Mouse (Mus musculus): ENCODE measurements around the gene D1Pas1.

Gene D1Pas1

DNA sequence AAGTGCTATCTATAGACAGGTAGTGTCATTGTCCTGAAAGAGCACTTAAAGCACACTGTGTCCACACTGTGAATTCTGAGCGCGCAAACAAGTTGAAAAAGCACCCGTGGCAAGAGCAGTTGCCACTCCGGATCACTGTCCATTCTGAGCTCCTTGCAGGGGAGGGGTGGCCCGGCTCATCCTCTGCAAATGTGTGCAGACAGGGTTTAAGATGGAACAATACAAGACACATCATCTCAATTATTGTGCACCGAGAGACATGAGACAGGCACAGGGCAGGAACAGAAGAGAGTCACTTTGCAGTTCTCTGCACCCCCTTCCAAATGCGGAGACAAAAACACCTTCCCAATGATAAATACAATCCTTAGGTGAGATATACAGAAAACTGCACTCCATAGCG is 19.3 kb downstream of the D1Pas1 start:
- no peak for DNase-seq (ENCODE audit: low read depth, low spot score)

- DNase-seq (ENCODE audit: low read depth, low spot score) = no peak
These were observed 21.1 kb downstream of the D1Pas1 start for GRCm38 (mm10) chr1:186988281-186988682.

DNA sequence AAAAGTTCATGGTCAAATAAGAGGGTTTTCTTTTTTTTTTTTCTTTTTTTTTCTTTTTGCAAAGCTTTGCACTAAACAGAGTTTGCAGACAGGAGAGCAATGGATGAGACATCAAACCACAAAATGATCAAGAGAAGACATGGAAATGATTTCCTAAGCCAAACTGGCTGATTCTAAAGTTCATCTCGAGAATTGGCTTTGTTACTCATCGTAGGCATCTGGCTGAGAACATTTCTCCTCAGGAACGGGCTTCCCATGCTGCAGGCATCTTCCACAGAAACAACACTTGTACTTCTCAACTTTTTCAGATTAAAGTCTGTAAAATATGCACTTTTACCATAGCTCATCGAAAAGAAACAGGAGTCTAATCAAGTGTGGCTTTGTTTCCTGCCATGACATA is 21.6 kb downstream of the D1Pas1 start:
- no peak for DNase-seq (ENCODE audit: low read depth, low spot score)

GRCm38 (mm10) chr1:186991473-186991872 is 24.3 kb downstream of the D1Pas1 start:
- no peak for DNase-seq (ENCODE audit: low read depth, low spot score)

GRCm38 (mm10) chr1:186992113-186992512 is 24.9 kb downstream of the D1Pas1 start:
- DNase-seq (ENCODE audit: low read depth, low spot score) = no peak

DNA sequence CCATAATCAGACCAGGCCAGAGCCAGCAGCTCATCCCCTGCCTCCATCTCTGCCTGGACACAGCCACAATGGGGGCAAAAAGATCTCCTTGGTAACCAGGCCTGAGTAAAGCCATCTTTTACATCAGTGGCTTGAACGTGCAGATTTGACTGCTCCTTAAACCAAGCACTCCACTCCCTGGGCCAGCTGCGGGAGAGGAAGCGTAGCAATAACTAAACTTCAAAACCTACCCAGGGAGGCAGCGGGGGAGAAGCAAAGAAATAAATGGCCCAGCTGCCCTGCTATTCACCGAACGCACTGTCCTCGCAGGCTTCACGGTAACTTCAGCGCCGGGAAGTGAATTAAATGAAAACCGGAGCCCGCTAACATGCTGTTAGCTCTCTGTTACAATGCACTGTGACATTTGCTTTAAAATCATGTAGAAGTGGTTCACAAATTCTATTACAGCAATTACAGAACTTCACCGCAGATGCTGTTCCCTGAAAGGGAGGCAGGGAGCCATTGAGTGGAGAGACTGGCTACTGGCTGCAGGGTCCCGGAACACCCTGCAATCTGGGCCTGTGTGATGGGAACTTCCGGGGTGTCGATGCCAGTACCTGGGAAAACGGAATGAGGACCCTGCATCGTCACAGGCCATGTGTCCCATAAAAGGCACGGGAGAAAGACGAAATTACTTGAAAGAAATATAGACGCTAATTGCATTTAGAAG is 30.5 kb downstream of the D1Pas1 start:
- DNase-seq (ENCODE audit: low read depth, low spot score) = no peak

GRCm38 (mm10) chr1:187003441-187003861 is 36.2 kb downstream of the D1Pas1 start:
- no peak for DNase-seq (ENCODE audit: low read depth, low spot score)

DNA sequence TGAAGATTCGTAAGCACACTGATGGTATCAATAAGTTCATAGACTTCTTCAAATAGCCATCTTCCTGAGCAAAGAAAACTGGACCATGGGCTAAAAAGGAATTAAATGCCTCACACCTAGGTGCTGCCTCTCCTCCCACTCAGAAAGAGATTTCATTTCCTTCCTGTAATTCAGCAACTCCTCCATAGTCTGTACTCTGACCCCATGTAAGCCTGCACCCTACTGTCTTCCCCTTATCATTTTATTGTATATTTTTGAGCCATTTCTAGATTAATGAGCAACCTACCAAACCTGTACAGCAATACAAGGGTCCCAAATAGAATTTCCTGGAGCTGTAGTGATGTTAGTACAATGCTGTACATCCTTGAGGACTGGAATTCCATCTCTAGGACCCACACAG is 37.1 kb downstream of the D1Pas1 start:
- no peak for DNase-seq (ENCODE audit: low read depth, low spot score)

DNA sequence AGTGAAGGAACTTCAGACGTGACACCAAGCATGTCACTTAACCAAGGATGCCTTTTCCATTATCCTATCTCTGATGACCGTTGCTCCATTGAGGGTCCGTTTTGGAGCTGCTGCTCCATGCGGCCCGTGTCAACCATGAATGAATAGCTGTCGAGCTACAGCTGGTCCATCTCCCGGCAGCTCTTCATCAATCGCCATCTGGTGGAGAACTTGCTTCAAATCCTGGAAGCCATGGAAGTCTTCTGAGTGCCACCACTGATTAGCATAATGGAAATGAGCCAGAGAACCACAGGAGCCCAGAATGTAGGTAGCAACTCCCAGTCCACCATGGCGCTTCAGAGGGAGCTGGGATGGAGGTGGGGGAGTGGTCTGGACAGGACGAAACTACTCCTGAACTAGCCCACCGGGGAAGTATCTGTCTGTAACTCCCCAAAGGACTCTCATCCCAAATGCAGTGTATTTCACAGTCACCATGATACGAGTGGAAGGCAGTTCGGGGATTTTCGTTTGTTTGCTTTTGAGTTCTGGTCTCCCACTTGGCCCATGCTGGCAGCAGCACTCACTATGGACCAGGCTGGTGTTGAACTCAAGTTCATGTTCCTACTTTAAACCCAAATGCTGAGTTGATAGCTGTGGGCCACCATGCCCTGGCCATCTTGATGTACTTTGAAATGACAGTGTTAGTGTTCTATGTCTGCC is 39.2 kb downstream of the D1Pas1 start:
- no peak for DNase-seq (ENCODE audit: low read depth, low spot score)

GRCm38 (mm10) chr1:187008236-187008635 is 41.0 kb downstream of the D1Pas1 start:
- no peak for DNase-seq (ENCODE audit: low read depth, low spot score)

DNA sequence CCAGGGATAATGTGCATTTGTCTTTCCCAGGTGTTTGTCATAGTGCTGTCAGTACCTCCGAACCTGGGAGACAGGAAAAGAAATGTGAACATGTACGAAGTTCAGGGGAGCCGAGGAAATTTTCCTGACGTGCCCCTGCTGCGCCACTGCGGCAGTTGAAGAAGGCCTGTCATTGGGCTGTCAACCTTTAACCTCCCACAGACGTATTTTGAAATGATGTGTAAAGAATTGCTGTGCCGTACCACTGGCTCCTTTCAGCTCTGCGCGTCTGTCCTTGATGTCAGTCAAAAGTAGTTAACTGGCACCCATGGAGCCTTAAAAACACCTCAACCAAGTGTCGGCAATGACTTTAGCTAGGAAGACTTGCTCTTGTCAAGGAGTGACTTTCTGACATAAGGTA is 42.9 kb downstream of the D1Pas1 start:
- no peak for DNase-seq (ENCODE audit: low read depth, low spot score)

GRCm38 (mm10) chr1:187011601-187012000 is 44.4 kb downstream of the D1Pas1 start:
- DNase-seq (ENCODE audit: low read depth, low spot score) = no peak

GRCm38 (mm10) chr1:187014141-187014540 is 46.9 kb downstream of the D1Pas1 start:
- DNase-seq (ENCODE audit: low read depth, low spot score) = no peak

GRCm38 (mm10) chr1:187015673-187016072 is 48.5 kb downstream of the D1Pas1 start:
- DNase-seq (ENCODE audit: low read depth, low spot score) = no peak

GRCm38 (mm10) chr1:187016116-187016515 is 48.9 kb downstream of the D1Pas1 start:
- no peak for DNase-seq (ENCODE audit: low read depth, low spot score)

DNA sequence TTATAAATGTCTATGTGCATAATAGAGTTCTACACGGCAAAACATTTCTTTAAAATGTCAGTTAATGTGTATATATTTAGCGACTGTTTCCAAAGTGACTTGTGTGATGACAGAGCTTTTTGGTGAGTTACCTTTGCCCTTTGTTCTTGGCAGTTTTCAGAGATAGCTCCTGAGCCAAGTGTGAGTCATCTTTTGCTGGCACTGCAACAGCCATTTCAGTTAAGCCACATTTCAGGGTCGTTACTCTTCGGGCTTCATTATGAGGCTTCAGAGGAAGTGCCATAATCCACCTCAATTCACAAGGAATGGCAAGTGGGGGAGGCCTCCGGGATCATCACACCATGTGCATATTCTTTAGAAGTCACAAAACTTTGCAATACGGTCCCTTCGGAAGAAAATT is 52.8 kb downstream of the D1Pas1 start:
- DNase-seq (ENCODE audit: low read depth, low spot score) = no peak
